Mouse (Mus musculus) olfactory bulb, adult 2 months (tissue): Measurements from ENCODE around the gene Irf2bpl.

Experiments
- CTCF ChIP-seq: fragments of 200-500 bp; IDR thresholded peaks from 2 replicates; pipeline ENCODE4 v1.5.1; 2012; ENCODE audit warnings: low read depth, mild to moderate bottlenecking, low read length, moderate library complexity; ENCODE audit not compliant: insufficient read depth
- POLR2A ChIP-seq: fragments of 200-500 bp; IDR thresholded peaks from 2 replicates; pipeline ENCODE4 v1.6.1; 2012; ENCODE audit warnings: mild to moderate bottlenecking, low read depth, low read length, moderate library complexity; ENCODE audit not compliant: insufficient read depth

GRCm38 (mm10) chr12:86853516-86853915 lies 31.1 kb downstream of the Irf2bpl start:
- no peak for TF ChIP-seq CTCF
- TF ChIP-seq POLR2A = no peak
